Mouse (Mus musculus) ES-E14 (cell line): ENCODE measurements around the gene Psmd11. TPM values are rescaled to one million over a fixed set of nuclear protein-coding genes. Genes with fewer than 3 reads are reported as not detected.

Experiments
- DNase-seq: peaks from one replicate; pipeline ENCODE4 v3.0.0-alpha.2; 2013; ENCODE audit warnings: low read depth, low spot score
- H3K27ac ChIP-seq: 2 replicates; pipeline ENCODE4 v1.5.1; 2012; ENCODE audit warnings: low read depth, mild to moderate bottlenecking, low read length, moderate library complexity, mixed read lengths; ENCODE audit not compliant: poor library complexity, insufficient read depth, severe bottlenecking
- H3K36me3 ChIP-seq: 2 replicates; pipeline ENCODE4 v1.6.1; 2012; ENCODE audit warnings: mild to moderate bottlenecking, low read length, moderate library complexity, mixed read lengths; ENCODE audit not compliant: control insufficient read depth, poor library complexity, insufficient read depth, severe bottlenecking
- H3K4me1 ChIP-seq, 2 experiments: fragments of 150-350 bp in 1 of 2; sonication (generic) in 1 of 2; 2 replicates each; pipeline ENCODE4 v1.6.1; 2012; ENCODE audit warnings: low read length in 2 of 2, mild to moderate bottlenecking in 1 of 2, mixed read lengths in 1 of 2; ENCODE audit not compliant: control insufficient read depth in 2 of 2, insufficient read depth in 2 of 2, poor library complexity in 1 of 2
- H3K4me3 ChIP-seq, 2 experiments: fragments of 150-350 bp in 1 of 2; sonication (generic) in 1 of 2; 2 replicates each; pipeline ENCODE4 v1.5.1; 2012; ENCODE audit warnings: low read length in 2 of 2, low read depth in 1 of 2, mild to moderate bottlenecking in 1 of 2, mixed read lengths in 1 of 2; ENCODE audit not compliant: insufficient read depth in 1 of 2, poor library complexity in 1 of 2, severe bottlenecking in 1 of 2
- H3K9ac ChIP-seq: 2 replicates; pipeline ENCODE4 v1.6.1; 2012; ENCODE audit warnings: low read depth, mild to moderate bottlenecking, low read length, mixed read lengths; ENCODE audit not compliant: poor library complexity, insufficient read depth, severe bottlenecking
- H3K9me3 ChIP-seq: fragments of 150-350 bp; sonication (generic); 2 replicates; pipeline ENCODE4 v1.6.1; 2012; ENCODE audit warnings: low read depth, mild to moderate bottlenecking, low read length; ENCODE audit not compliant: control insufficient read depth, insufficient read depth
- CHD2 ChIP-seq: IDR thresholded peaks from 2 replicates; pipeline ENCODE4 v1.6.1; 2014; ENCODE audit warnings: mild to moderate bottlenecking, low read depth, low read length, inconsistent platforms
- HCFC1 ChIP-seq: IDR thresholded peaks from 2 replicates; pipeline ENCODE4 v1.6.1; 2012; ENCODE audit warnings: low read length, inconsistent platforms, borderline replicate concordance; ENCODE audit not compliant: insufficient read depth
- MAFK ChIP-seq: IDR thresholded peaks from 2 replicates; pipeline ENCODE4 v1.6.1; 2014; ENCODE audit warnings: mild to moderate bottlenecking, low read depth, low read length, inconsistent platforms; ENCODE audit not compliant: insufficient read depth
- ZC3H11A ChIP-seq: IDR thresholded peaks from 2 replicates; pipeline ENCODE4 v1.6.1; 2012; ENCODE audit warnings: low read depth, mild to moderate bottlenecking, inconsistent platforms, low read length, borderline replicate concordance
- ZNF384 ChIP-seq: IDR thresholded peaks from 2 replicates; pipeline ENCODE4 v1.6.1; 2012; ENCODE audit warnings: low read depth, low read length, inconsistent platforms
- in situ Hi-C, 2 experiments: fragments of 600-800 bp; cut with MboI; formaldehyde crosslinking; loops; one replicate each; pipeline ENCODE4 v1.15.1; 2025; ENCODE audit warnings: low sequenced_read_pairs in 2 of 2, inconsistent platforms in 1 of 2; ENCODE audit not compliant: unreplicated experiment in 2 of 2
- total RNA-seq: library from RNA; depleted of rRNA; stranded (reverse); fragments of 300-350 nt; gene quantifications from 2 replicates; pipeline ENCODE4 v1.2.3, GENCODE M21; 2012

The Psmd11 gene
- total RNA-seq, 1 experiment, result 106 TPM

- H3K4me3 ChIP-seq, result no peak overlapping the region
- no peak for DNase-seq
- in situ Hi-C loops, result no loop called here
- H3K27ac ChIP-seq, result no peak overlapping the region
- H3K4me1 ChIP-seq, result no peaks in the 10 kb centered on the region; a peak in 1 of 4 replicates
- no peaks in the 10 kb centered on the region for H3K9me3 ChIP-seq
- TF ChIP-seq HCFC1 (no peak), CHD2 (no peak), MAFK (no peak), ZC3H11A (no peak), ZNF384 (no peak)
- no peak overlapping the region for H3K9ac ChIP-seq
- no peaks in the 10 kb centered on the region for H3K36me3 ChIP-seq
Measured at GRCm38 (mm10) chr11:80417085-80417484, 11.3 kb upstream of the Psmd11 start.

- no peaks in the 10 kb centered on the region for H3K36me3 ChIP-seq
- in situ Hi-C loops, result no loop called here
- no peak overlapping the region for H3K9ac ChIP-seq
- H3K27ac ChIP-seq, result no peak overlapping the region
- H3K4me3 ChIP-seq, result no peak overlapping the region
- H3K9me3 ChIP-seq, result no peaks in the 10 kb centered on the region
- TF ChIP-seq ZNF384 (no peak), HCFC1 (no peak), ZC3H11A (no peak), CHD2 (no peak), MAFK (no peak)
- H3K4me1 ChIP-seq, result no peaks in the 10 kb centered on the region; a peak in 1 of 4 replicates
- no peak for DNase-seq
Measured at GRCm38 (mm10) chr11:80419743-80420142, 8.7 kb upstream of the Psmd11 start.

- no peak for DNase-seq
- Histone ChIP-seq H3K4me3 (no peak overlapping the region), H3K36me3 (no peaks in the 10 kb centered on the region), H3K27ac (no peak overlapping the region), H3K9ac (no peak overlapping the region), H3K9me3 (no peaks in the 10 kb centered on the region), H3K4me1 (no peaks in the 10 kb centered on the region; a peak in 1 of 4 replicates)
- in situ Hi-C loops, result no loop called here
- TF ChIP-seq MAFK (no peak), CHD2 (no peak), ZC3H11A (no peak), HCFC1 (no peak), ZNF384 (no peak)
Measured at GRCm38 (mm10) chr11:80420202-80420984, 8.0 kb upstream of the Psmd11 start.

- Histone ChIP-seq H3K36me3 (no peaks in the 10 kb centered on the region), H3K4me3 (no peak overlapping the region), H3K27ac (no peak overlapping the region), H3K9me3 (no peaks in the 10 kb centered on the region), H3K4me1 (no peaks in the 10 kb centered on the region; a peak in 1 of 4 replicates), H3K9ac (no peak overlapping the region)
- TF ChIP-seq MAFK, result no peak
- no peak for TF ChIP-seq ZNF384
- TF ChIP-seq CHD2, result no peak
- no peak for TF ChIP-seq HCFC1
- TF ChIP-seq ZC3H11A, result no peak
- in situ Hi-C loops, result no loop called here
- no peak for DNase-seq
Measured at GRCm38 (mm10) chr11:80421421-80422047, 6.9 kb upstream of the Psmd11 start.
